Mouse (Mus musculus): ENCODE measurements around the gene Kcnq1. TPM values are rescaled to one million over a fixed set of nuclear protein-coding genes. Genes with fewer than 3 reads are reported as not detected.

The Kcnq1 gene
- total and polyA plus RNA-seq, 3 experiments: not detected

DNA sequence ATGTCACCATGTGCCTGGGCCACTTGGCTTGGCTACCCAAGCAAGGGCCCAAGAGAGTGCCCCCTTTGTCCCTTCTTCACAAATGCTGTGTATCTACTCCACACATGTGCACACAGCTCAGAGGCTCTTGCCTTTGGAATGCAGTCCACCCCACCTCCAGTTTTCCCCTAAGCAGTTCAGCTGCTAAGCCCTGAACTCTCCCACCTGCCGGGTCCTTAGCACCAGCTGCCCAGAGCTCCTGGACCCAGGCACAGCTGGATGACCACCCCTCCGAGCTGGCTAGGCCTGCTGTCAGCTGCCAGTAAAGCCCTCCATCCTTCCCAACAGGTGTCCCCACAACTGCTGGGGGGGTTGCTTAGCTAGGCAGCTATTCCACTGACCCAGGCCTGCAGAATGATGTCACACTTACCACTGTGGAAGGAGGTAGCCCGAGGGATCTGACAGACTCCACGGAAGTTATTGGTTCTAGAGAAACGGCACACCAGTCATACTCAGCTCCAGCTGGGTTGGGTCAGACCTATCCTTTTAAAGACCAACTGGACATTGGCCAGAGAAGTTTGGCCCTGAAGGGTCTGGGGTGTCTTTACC lies 295.4 kb downstream of the Kcnq1 start:
- H3K36me3 ChIP-seq (replicated peaks in 1 of 2; ENCODE audit: control insufficient read depth in 1 of 2, insufficient read depth in 1 of 2, low read length in 1 of 2): no peaks in the 10 kb centered on the region
- no peaks in the 10 kb centered on the region for H3K9me3 ChIP-seq (replicated peaks; ENCODE audit: low read length)
- dilution Hi-C loops (cut with MboI; ENCODE audit: extremely low pct_ligation_motif_present, extremely low pct_unique_long_range_greater_than_20kb, low sequenced_read_pairs) (no loop called here), in situ Hi-C loops (cut with MboI; ENCODE audit: low pct_ligation_motif_present, low pct_unique_long_range_greater_than_20kb, low sequenced_read_pairs) (no loop called here)
- no peak overlapping the region for H3K27ac ChIP-seq (ENCODE audit: insufficient read depth, low read depth)
- H3K4me3 ChIP-seq (replicated peaks in 1 of 3; ENCODE audit: low read depth in 2 of 3, low read length in 2 of 3, poor library complexity in 1 of 3): no peak overlapping the region
- TF ChIP-seq PAX5 (IDR thresholded peaks at IDR 0.05; ENCODE audit: low read length) (no peak), RCOR1 (conservative IDR thresholded peaks at IDR 0.05; ENCODE audit: low read depth, low read length) (no peak), CHD1 (IDR thresholded peaks at IDR 0.05; ENCODE audit: low read depth, low read length) (no peak), USF2 (conservative IDR thresholded peaks at IDR 0.05; ENCODE audit: low read depth, low read length) (no peak), RAD21 (IDR thresholded peaks at IDR 0.05; ENCODE audit: low read depth, low read length) (no peak), ETS1 (conservative IDR thresholded peaks at IDR 0.05; ENCODE audit: low read depth, low read length) (no peak), MAZ (IDR thresholded peaks at IDR 0.05; ENCODE audit: low read depth, low read length) (no peak), MAX (IDR thresholded peaks at IDR 0.05; ENCODE audit: low read length) (no peak), TCF12 (IDR thresholded peaks at IDR 0.05; ENCODE audit: low read depth, low read length) (no peak), JUN (IDR thresholded peaks at IDR 0.05; ENCODE audit: insufficient read depth, low read depth, low read length) (no peak), MAFK (IDR thresholded peaks at IDR 0.05; ENCODE audit: insufficient replicate concordance, low read length) (no peak)
- H3K79me2 ChIP-seq (replicated peaks; ENCODE audit: control insufficient read depth, extremely low read depth, insufficient read depth, poor library complexity, severe bottlenecking): no peaks in the 10 kb centered on the region
- H3K9ac ChIP-seq (ENCODE audit: insufficient read depth, low read depth): no peak overlapping the region
- DNase-seq (ENCODE audit: extremely low read depth): no peak
- no peaks in the 10 kb centered on the region for H3K4me1 ChIP-seq (ENCODE audit: control insufficient read depth in 1 of 2, insufficient read depth in 2 of 2)
- no peak overlapping the region for H3K4me2 ChIP-seq (ENCODE audit: insufficient read depth, low read depth, poor library complexity, severe bottlenecking)
- H3K27me3 ChIP-seq (replicated peaks): peaks cover 70% of the 10 kb centered on the region

DNA sequence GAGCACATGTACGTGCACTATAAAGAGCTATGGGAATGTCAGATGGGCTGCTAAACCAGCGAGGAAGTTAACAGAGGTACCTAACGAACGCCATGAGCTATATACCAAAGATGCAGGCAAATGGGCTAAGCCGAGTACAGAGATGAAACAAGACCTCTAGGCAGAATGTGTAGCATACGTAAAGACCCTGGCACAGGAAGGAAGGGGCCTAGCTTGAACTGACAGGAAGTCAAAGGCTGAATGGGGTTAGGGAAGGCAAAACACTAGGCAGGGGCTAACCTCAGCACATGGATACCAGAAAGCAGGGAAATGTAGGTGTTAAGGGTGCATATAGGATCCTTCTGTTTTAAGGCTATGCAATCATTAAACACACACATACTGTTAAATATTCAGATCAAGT lies 298.1 kb downstream of the Kcnq1 start:
- dilution Hi-C loops (cut with MboI; ENCODE audit: extremely low pct_ligation_motif_present, extremely low pct_unique_long_range_greater_than_20kb, low sequenced_read_pairs): no loop called here
- Histone ChIP-seq H3K9ac (ENCODE audit: insufficient read depth, low read depth) (no peak overlapping the region), H3K27me3 (replicated peaks) (peaks cover 72% of the 10 kb centered on the region), H3K79me2 (replicated peaks; ENCODE audit: control insufficient read depth, extremely low read depth, insufficient read depth, poor library complexity, severe bottlenecking) (no peaks in the 10 kb centered on the region), H3K4me3 (replicated peaks in 1 of 3; ENCODE audit: low read depth in 2 of 3, low read length in 2 of 3, poor library complexity in 1 of 3) (no peak overlapping the region), H3K4me2 (ENCODE audit: insufficient read depth, low read depth, poor library complexity, severe bottlenecking) (no peak overlapping the region), H3K9me3 (replicated peaks; ENCODE audit: low read length) (no peaks in the 10 kb centered on the region), H3K27ac (ENCODE audit: insufficient read depth, low read depth) (no peak overlapping the region), H3K4me1 (ENCODE audit: control insufficient read depth in 1 of 2, insufficient read depth in 2 of 2) (peaks cover 0 to 3% of the 10 kb centered on the region in 2 experiments; a peak in 1 of 4 replicates), H3K36me3 (replicated peaks in 1 of 2; ENCODE audit: control insufficient read depth in 1 of 2, insufficient read depth in 1 of 2, low read length in 1 of 2) (no peaks in the 10 kb centered on the region)
- in situ Hi-C loops (cut with MboI; ENCODE audit: low pct_ligation_motif_present, low pct_unique_long_range_greater_than_20kb, low sequenced_read_pairs): no loop called here
- TF ChIP-seq SMC3 (IDR thresholded peaks at IDR 0.05; ENCODE audit: low read depth, low read length) (no peak), RCOR1 (conservative IDR thresholded peaks at IDR 0.05; ENCODE audit: low read depth, low read length) (no peak)
- no peak for DNase-seq (ENCODE audit: extremely low read depth)

DNA sequence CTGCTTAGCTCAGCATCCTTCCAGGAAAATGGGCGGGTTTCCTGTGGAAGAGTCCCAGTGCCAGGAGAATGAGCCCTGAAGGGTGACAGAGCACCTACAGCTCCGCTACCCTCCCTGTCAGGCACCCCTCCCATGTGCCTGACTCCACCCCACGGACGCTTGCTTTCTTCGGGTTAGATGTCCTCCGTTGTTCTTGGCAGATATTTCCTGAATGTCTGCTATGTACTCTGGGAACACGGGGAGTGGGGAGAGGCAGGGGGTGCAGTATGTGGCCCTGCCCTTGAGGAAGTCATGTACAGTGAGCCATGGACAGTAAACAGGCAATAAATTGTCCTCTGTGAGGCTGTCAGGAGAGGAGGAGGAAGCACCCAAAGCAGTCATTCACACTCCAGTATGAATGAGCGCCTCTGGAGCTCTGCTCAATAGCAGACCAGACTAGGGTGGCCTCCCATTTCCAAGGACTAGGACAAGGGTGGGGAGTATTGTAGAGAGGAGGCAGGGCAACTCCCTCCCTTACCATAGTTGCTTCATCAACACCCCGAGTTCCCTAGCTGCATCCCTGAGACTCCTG lies 301.9 kb downstream of the Kcnq1 start:
- Histone ChIP-seq H3K9me3 (replicated peaks; ENCODE audit: low read length) (no peaks in the 10 kb centered on the region), H3K36me3 (replicated peaks in 1 of 2; ENCODE audit: control insufficient read depth in 1 of 2, insufficient read depth in 1 of 2, low read length in 1 of 2) (no peaks in the 10 kb centered on the region), H3K4me2 (ENCODE audit: insufficient read depth, low read depth, poor library complexity, severe bottlenecking) (no peak overlapping the region), H3K27me3 (replicated peaks) (peaks cover 60% of the 10 kb centered on the region), H3K4me3 (replicated peaks in 1 of 3; ENCODE audit: low read depth in 2 of 3, low read length in 2 of 3, poor library complexity in 1 of 3) (no peak overlapping the region), H3K27ac (ENCODE audit: insufficient read depth, low read depth) (no peak overlapping the region), H3K79me2 (replicated peaks; ENCODE audit: control insufficient read depth, extremely low read depth, insufficient read depth, poor library complexity, severe bottlenecking) (no peaks in the 10 kb centered on the region), H3K9ac (ENCODE audit: insufficient read depth, low read depth) (no peak overlapping the region), H3K4me1 (ENCODE audit: control insufficient read depth in 1 of 2, insufficient read depth in 2 of 2) (peaks cover 0 to 3% of the 10 kb centered on the region in 2 experiments; a peak in 1 of 4 replicates)
- no peak for TF ChIP-seq ZMIZ1 (IDR thresholded peaks at IDR 0.05; ENCODE audit: low read depth, low read length)
- no peak for TF ChIP-seq TCF12 (IDR thresholded peaks at IDR 0.05; ENCODE audit: low read depth, low read length)
- TF ChIP-seq BHLHE40 (IDR thresholded peaks at IDR 0.05; ENCODE audit: low read depth, low read length): no peak
- no peak for TF ChIP-seq KAT2A (IDR thresholded peaks at IDR 0.05; ENCODE audit: insufficient replicate concordance, low read length)
- no peak for TF ChIP-seq RCOR1 (conservative IDR thresholded peaks at IDR 0.05; ENCODE audit: low read depth, low read length)
- TF ChIP-seq USF2 (conservative IDR thresholded peaks at IDR 0.05; ENCODE audit: low read depth, low read length): no peak
- no peak for TF ChIP-seq POLR2A (IDR thresholded peaks at IDR 0.05; ENCODE audit: low read depth, low read length)
- no peak for TF ChIP-seq JUN (IDR thresholded peaks at IDR 0.05; ENCODE audit: insufficient read depth, low read depth, low read length)
- in situ Hi-C loops (cut with MboI; ENCODE audit: low pct_ligation_motif_present, low pct_unique_long_range_greater_than_20kb, low sequenced_read_pairs): no loop called here
- DNase-seq (ENCODE audit: extremely low read depth): no peak
- dilution Hi-C loops (cut with MboI; ENCODE audit: extremely low pct_ligation_motif_present, extremely low pct_unique_long_range_greater_than_20kb, low sequenced_read_pairs): no loop called here
